Mouse (Mus musculus): ENCODE measurements around the gene Braf.
"Not testable (repeated sequence)": the region's sequence is repeated elsewhere in the genome, so short reads cannot be mapped to it uniquely, and the experiment has no call there.

The Braf gene

DNA sequence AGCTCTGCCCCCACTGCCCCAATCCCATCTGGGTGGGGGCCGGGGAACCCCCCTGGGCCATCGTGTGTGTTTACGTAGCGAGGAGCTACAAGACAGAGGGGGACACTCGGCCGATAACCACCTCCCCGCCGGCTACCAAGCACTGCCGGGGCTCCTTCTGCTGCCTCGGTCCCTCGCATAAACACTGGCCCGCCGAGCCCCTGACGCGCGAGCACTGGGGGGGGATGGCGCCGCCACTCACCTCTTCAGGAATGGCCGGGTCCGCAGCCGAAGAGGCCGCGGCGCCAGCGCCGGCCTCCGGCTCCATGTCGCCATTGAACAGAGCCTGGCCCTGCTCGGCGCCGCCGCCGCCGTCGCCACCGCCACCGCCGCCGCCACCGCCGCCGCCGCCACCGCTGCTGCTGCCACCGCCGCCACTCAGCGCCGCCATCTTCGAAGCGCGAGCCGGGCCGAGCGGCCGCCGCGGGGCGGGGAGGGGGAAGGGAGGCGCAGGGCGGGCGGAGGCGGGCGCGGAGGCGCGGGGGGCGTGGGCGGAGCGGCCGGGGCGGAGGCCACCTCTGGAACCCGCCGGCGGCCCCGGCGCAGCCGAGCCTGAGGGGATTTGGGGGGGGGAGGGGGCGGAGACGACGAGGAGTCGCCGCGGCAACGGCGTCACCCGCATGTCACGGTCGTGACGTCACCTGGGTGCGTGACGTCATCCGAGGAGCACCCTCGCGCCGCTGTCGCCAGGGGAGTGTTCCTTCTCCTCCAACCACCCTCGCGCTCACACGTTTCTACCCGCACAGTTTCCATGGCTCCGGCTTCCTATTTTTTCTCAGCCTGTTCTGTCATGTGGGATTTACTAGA, at the start of gene Braf:
TSS of gene Braf (minus strand) at position 598 of the 846 bp plus-strand sequence.
- peak; percentile 84 for DNase-seq (ENCODE audit: low spot score)

DNA sequence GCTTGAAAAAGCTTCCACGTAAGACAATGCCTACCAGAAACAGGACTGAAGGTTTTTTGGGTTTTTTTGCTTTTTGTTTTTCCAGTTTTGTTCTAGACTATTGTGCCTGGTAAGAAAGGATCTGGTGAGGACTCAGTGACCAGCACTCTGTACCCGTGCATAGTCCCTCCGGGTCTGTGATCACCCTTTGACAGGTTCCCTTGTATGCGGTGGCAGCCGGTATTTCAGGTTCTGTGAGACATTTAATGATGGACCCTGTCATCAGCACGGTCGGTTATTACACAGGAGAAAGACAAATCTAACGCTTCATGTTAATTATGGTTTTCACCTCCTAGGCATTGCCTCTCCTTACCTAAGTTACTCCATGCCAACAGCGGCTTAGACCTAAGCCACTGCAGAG, 49.8 kb upstream of the Braf start:
- DNase-seq (ENCODE audit: low spot score), result no peak

DNA sequence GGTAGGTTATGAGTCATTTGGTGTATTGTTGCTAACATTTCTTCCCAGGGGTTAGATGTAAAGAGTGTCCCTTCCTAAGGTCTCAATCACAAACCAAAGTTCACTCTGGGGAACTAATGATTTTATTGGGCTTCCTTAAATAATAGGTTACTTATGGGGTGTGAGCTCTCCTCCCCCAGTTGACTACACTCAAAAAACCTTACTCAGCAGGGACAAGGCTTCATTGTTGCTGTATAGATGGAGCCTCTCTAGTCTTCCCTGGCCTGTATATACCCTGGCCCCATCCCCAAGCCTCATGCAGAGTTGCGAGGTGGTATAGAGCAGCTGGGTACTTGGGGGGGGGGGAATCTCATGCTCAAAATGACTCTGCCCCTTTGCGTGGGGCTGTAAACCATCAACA, 32.0 kb upstream of the Braf start:
- no peak for DNase-seq (ENCODE audit: low spot score)

DNA sequence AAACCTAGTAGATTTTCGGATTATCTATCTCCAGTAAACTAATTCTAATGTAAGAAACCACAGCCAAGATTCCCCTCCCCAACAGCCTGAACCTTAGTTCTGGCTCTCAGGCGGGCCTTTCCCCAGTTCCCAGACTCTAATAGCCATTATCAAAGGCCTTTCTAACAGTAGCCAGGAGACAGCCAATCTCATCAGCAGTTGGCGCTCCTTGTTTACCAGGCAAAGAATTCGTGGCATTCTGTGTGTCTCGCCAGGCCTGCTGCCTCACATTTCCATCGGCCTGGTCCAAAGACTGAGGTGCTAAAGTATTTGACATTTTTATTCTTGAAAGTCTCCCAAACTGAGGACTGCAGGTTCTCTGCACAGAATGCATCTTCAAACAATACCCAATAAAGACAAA, 24.6 kb upstream of the Braf start:
- no peak for DNase-seq (ENCODE audit: low spot score)

DNA sequence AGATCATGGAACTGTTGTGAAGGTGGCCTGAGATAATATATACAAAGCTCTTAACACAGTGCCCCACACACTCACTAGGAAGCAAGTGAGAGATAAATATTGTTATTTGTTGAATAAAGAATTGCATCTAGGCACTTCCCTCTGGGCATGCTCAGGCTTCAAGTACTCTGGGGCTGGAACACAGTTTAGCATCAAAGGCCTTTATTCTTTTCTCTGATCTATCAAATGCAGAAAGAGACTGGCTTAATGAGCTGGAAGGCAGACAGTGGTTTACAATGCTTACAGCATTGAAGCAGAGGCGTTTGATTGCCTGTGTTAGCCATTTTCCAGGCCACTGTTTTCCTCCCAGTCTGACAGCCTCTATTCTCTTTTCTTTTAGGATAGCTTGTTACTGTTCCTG, 21.8 kb upstream of the Braf start:
- DNase-seq (ENCODE audit: low spot score), result no peak

DNA sequence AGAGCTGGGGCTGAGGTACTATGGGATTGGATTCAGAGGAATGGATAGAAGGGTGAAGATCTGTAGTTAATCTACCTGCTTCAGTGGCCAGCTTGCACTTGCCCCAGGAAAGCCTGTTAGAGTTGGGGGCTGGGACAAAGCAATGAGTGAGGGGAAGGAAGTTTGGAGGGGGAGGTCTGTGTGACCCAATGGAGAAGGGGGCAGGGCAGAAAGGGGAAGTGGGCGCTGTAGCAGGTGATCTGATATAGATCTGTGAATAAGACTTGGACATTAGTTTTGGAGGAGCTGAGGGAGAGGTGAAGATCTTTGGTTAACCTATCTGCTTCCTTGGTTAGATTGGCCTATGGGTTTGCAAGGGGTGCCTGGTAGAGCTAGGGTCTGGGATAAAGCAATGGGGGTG, 20.2 kb upstream of the Braf start:
- DNase-seq (ENCODE audit: low spot score), result no peak

DNA sequence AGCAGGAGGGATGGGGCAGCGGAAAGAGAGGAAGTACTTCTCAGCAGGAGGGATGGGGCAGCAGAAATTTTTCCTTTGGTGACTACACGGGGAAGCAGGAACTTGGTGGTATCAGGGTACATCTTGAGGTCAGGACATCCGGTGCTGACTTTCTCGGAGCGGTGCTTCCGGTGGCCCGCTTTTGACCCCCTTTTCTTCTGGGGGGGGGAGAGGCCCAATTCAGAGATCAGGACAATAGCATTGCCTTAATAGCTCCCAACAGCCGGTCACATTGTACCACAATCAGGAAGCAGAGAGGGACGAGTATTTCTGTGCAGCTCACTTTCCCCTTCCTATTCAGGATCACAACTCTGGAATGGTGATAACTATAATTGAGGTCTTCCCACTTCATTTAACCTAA, 14.4 kb upstream of the Braf start:
- not testable (repeated sequence) for DNase-seq (ENCODE audit: low spot score)

DNA sequence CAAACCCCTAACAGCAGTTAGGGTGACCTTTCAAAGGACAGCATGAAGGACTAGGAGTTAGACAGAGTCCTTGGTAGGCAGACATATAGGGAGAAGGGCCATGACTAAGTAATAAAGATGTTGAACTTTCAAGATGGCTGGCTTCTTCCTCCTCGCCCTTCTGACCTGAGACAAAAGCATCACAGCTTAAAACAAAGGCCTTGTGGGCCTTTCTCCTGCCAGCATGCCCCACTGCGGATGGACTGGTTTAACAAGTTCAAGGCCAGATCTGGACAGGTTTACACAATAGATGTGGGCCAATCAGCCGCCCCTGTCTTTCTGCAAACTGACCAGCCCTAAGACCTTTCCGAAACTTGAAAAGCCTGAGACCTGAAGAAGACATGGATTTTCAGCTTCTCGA, 2.8 kb upstream of the Braf start:
- DNase-seq (ENCODE audit: low spot score), result no peak

DNA sequence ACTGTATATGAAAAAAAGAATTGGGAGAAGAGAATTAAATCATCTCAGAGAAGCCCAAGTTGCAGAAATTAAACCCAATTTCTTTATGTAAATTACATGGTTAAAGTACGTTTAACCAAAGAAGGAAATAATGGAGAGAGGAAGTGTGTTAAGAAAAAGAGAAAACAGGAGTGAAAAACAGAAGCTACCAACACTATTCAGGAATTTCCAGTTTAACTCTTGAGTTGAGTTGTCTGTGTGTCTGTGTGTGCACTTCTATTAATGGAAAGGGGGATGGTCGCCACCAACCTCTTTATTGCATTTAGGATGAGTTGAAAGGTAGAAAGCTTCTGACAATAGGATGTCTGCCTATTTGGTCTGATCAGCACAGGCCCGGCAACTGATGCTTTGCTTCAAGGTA, 886 bp upstream of the Braf start:
- no peak for DNase-seq (ENCODE audit: low spot score)

DNA sequence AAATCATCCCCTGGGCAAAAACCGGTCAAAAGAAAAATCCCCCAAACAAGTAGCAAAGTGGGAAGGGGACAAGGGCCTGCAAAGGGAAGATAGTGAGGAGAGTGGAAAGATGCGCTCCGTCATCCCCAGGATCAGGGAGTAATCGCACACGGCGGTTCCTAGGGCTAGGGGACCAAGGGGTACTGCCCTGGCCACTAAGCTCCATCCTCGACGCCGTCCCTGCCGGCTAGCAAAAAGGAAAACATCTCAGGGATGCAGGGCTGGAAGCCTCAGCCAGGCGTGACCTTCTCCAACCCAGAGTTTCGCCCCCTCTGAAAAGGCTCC, 759 bp downstream of the Braf start:
- DNase-seq (ENCODE audit: low spot score), result no peak

DNA sequence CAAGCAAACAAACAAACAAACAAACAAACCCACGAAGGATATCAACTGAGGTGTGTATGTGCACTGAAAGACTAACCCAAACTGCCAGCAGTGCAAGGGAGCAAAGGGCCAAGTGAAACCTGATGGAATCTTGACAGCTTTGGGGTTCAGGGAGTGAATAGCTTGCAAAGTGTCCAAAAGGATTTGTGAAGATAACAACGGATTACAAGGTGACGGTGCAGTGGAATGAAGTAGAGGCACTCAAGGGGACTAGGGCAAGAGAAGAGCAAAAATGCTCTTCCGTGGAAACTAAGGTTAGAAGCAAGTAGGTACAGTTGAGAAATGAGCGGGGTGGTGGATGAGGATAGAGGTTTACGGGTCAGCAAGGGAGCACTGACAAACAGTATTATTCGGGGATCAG, 1.2 kb downstream of the Braf start:
- peak; percentile 21 for DNase-seq (ENCODE audit: low spot score)

DNA sequence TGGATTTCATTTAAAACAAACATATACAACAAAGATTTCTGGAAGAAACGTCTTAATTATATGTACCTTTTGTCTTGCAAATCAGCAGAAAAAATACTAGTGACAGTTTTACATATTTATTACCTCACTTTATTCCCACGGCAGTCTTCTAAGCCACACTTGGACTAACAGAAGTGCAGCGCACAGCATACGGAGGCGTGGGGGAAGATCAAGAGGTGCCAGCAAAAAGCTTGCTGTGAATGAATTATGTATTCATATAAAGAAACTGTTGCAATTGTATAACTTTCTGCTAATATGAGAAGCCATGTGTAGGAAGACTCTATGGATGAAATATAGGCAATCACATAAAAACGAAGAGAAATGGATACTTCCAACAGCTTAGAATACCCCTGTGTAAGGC, 6.7 kb downstream of the Braf start:
- no peak for DNase-seq (ENCODE audit: low spot score)

DNA sequence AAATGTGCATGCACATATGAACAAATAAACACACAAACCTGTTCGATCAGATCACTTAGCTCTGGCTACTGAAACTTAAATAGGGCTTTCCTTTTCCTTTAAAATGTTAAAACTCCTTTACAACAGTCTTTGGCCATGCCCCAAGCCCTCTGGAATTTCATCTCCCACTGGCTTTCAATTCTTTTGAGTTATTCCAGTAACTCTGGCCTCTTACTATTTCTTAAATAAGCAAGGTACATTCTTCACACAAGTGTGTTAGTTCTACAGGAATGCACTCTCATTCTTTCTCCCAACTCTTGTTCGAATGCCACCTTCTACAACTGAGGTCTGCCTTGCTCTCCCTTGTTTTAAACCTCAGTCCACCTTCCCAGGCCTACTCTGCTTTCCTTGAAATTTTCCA, 8.2 kb downstream of the Braf start:
- DNase-seq (ENCODE audit: low spot score), result no peak

DNA sequence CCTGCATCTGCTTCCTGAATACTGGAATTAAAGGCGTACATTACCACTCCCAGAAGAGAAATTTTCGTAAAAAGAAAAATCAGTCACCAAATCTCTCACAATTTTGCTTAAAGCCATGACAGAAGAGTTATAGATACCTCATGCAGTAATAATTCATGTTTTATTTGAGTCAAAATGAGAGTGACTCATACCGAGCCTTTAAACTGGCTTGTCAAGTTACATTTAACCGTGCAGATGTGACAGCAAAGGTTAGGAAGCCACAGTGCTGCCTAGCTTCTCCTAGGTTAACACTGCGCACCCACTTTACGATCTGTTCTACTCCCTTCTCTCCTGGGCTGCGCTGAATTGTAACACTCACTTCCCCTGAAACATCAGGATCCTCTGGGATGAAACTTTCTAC, 10.9 kb downstream of the Braf start:
- DNase-seq (ENCODE audit: low spot score), result no peak

DNA sequence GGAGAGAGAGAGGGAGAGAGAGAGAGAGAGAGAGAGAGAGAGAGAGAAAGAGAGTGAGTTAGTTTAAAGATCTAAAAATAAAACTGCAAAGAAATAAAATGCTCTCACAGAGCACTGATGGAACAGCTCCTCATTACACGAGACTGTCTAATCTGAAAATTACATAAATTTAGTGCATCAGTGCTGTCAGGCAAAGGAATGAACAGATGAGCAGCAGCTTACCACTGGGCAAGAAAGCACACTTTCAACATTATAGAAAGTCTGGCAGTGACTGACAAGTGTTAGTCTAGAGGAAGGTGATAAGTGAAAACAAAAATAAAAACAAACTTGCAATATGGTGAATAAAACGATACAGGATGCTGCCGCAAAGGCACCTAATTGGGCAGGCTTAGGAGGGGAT, 11.9 kb downstream of the Braf start:
- no peak for DNase-seq (ENCODE audit: low spot score)

DNA sequence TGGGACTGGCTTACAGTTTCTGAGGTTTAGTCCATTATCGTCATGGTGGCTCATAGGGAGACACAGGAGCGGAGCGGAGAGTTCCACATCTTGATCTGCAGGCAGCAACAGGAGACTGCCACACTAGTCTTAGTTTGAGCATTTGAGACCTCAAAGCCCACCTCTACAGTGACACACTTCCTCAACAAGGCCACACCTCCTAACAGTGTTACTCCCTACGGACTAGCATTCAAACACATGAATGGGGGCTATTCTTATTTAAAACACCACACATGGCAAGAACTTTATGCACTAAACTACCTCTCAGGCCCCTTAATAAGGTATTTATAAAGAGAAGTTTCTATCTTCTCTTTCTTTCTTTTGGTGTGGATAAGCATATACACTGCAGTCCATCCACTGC, 19.6 kb downstream of the Braf start:
- no peak for DNase-seq (ENCODE audit: low spot score)

DNA sequence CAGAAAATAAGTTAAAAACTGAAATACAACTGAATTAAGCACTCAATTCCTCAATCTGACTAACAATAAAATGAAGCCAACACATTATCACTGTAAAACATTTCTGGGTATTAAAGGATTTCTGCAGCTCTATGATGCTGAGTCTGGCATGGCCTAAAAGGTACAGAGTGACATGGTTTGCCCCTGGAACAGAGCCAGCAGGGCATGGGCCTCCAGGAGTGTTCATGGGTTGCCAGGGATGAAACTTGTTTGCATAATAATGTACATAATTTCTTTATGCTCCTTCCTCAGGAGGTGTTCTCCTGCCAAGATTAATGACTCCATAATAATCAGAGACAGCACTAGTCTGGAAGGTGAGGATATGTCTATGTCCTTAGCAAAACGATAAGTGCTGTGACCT, 32.1 kb downstream of the Braf start:
- DNase-seq (ENCODE audit: low spot score), result no peak

DNA sequence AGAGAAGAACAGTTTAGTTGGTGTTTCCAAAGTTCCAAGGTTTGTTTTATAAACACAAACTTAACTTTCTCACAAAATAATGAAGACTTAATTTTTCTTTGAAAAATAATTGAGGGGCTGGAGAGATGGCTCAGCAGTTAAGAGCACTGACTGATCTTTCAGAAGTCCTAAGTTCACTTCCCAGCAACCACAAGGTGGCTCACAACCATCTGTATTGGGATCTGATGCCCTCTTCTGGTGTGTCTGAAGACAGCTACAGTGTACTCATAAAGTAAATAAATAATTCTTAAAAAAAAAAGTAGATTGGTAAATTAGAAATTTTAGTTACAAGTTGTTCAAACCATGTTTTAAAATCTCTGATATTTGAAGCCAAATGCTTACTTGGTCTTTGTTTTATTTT, 38.4 kb downstream of the Braf start:
- DNase-seq (ENCODE audit: low spot score), result not testable (repeated sequence)

DNA sequence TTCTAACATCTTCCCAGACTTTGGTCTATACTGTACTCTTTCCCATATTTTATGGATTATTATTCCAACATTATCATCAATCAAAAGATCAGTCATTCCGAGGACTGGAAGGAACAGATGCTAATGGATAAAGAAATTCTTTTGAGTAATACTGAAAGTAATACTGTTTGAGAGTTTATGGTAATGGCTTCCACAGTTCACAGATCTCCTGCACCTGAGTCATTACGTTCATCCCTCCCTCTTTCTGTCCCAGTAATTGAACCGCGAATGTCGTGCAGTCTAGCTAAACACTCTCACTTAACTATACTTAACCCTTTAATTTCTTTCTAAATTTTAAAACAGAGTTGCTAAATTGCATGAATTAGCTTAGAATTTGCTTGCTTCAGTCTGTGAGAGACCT, 43.5 kb downstream of the Braf start:
- DNase-seq (ENCODE audit: low spot score), result no peak

DNA sequence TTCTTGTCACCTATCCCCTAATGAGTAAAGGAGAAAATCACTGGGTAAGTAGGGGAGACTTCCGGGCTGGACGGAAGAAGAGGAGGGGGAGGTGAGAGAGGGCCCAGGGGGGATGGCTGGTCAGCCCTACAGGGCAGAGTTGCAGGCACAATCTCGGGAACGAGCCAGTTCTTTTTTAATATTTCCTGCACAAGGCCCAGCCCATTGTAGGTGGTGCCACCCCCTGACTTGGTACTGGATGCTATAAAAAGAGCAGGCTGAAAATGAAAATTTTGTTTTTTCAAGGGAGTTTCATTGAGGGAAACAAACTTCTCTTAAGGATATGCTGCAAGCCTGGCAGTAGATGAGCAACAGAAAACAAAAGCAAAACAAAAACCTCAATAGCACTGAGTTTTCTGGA, 44.7 kb downstream of the Braf start:
- DNase-seq (ENCODE audit: low spot score), result peak; percentile 6

DNA sequence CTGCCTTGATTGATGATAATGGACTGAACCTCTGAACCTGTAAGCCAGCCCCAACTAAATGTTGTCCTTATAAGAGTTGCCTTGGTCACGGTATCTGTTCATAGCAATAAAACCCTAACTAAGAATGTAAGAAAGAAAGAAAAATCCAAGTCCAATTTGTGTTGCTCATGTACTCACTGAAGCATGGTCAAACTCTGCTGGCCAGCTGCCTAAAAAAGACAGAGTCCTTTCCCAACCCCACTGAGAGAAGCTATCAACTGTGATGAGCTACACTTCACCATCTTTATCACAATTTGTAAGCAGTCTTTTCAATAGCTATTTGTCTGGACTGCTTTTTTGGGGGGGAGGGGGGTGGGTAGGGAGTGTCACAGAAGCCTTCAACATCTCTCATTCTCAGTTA, 47.0 kb downstream of the Braf start:
- DNase-seq (ENCODE audit: low spot score), result no peak

DNA sequence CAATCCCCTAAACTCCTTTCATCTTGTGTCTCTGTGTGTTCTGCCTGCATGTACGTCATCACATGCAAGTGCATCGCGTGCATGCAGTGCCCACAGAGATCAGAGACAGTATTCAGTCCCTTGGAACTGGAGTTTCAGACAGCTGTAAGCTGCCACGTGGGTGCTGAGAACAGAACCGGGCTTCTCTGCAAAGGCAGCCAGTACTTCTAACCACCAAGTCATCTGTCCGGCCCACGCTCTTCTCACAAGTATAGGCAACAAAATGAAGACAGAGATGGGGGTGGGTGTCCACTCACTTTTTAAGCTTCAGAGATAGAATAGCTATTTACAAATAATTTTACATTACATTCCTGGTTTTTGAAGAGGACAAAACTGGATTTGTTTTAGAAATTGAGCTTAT, 50.2 kb downstream of the Braf start:
- no peak for DNase-seq (ENCODE audit: low spot score)

DNA sequence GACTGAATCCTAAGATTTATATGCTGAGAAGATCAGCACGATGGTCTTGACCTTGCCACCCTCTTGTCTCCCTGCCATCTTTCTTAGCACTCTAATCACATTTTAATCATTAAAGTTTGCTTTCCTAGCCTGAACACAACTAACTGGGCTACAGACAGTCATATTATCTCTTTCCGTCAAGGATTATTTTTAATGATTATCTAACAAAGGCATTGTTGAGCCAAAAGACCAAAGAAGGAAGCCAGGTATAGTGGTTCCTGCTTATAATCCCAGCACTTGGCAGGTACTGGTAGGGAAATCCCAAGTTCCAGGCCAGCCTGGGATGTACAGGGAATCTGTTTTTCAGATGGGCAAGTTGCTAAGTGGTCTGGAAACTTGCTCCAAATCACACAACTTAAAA, 114.0 kb downstream of the Braf start:
- no peak for DNase-seq (ENCODE audit: low spot score)

DNA sequence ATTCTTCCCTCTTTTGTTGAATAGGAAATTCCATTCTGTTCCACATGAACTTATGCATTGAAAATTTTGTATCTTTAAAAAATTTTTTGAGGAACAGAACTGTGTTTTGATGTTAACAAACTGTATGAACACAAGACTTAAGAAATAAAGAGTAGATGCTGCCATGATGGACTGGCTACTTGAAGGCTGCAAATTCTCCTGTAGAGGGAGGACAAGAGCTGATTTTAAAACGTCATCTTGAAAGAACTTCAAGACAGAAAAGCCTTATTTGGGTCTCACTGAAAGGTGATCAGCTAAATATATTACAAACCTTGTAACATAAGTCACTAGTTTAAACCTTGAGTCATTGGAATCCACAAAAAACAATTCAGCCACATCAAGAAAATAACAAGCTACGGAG, 115.1 kb downstream of the Braf start:
- DNase-seq (ENCODE audit: low spot score), result no peak

DNA sequence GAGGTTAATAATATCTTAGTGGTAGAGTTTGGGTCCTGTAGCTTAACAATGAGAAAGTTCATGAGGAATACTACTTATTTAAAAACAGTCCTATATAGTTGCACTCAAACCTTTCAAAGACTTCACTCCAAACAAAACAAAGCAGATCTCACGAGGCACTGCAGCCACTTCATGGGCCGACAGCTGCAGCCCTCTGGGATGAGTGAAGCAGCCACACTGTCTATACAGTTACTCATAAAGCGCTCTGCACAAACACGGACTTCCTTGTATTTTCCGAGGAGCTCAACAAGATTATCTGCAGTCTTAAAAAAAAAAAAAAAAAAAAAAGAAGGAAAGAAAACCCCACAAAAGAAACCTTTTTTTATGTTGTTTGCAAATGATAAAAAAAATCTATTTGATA, 117.9 kb downstream of the Braf start:
- no peak for DNase-seq (ENCODE audit: low spot score)
